Mouse (Mus musculus): ENCODE results near the gene Rpl36-ps4.
A peak's percentile ranks its signal among the peaks of the same experiment; 100 is the strongest.

The Rpl36-ps4 gene

DNA sequence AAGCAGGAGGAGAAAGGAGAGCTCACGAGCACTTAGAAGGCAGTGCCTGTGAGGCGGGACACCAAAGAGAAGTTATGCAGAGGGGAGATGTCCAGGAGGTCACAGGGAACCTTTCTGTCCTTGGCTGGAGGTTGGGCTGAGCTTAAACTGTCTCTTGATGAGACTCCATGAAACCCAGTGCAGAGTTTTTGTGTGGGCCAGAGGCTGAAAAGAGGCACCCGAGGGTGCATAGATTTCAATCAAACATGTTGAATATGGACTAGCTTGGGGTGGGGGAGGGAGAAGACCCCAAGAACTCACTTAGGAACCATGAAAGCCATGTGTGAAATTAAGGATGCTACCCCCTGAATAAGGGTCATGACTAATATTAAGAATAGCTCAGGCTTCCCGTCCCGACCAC lies at the start of gene Rpl36-ps4:
Gene Rpl36-ps4, plus strand, starts transcription at position 301 of the 400 bp plus-strand sequence.
- DNase-seq (ENCODE audit: low read depth), result no peak

DNA sequence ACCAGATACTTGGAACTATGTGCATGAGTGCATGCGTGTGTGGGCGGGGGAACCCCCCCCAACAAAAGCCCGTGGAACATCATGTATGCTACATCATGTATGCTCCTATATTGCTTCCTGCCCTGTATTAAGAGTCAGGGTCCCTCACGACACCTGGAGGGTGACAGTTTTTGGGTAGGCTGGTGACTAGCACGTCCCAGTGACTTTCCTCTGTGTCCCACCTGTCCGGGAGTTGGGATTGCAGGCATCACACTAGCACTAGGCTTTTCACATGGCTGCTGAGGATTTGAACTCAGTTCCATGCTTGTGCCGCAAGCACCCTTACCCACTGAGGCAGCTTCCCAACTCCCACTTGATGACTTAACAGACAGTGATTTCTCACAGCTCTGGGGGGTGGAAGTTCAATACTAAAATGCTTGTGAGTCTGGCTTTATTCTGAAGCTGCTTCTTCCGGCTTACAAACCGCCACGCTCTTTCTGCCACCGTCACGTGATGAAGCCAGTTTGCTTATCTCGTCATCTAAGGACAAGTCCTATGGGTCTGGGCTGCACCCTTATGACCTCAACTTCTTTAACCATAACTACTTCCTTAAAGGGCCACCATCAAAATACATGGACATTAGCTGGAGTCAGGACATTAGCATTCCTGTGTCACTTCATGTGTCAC lies 49.2 kb upstream of the Rpl36-ps4 start:
- DNase-seq (ENCODE audit: low read depth), result peak; percentile 9

DNA sequence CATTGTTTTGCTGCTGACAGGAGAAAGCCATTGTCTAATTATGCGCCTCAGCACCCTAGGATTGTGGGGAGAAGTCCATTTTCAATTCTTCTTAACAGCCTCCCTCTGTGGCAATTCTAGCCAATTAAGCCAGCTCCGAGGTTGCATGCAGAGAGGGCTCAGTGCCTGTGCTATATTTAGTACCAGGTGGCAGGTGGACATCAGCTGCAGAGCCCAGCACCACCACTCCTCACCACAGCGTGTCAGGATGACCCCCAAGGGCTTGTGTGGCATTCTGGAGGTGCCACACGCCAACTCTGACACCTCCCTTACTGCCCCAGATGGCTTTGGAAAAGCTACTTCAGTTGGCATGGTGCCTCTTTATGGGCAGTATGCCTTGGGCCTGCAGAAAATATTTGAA lies 48.5 kb upstream of the Rpl36-ps4 start:
- no peak for DNase-seq (ENCODE audit: low read depth)

DNA sequence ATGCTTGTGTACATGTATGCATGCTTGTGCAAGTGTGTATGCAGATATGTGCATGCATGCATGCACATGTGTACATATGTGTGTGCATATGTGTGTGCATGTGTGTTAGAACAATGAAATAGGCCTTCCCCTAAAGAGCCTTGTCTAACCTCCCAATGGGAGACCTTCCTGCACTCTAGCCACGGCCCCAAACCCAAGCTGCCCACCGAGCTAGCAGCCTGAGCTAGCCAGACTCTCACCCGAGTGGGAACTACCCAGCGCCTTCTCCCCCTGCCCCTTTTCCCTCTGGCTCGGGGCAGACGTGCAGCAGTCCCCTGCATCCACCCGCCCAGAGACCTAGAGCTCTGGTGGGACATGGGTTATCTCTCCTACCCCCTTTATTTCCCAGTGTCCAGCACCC lies 47.3 kb upstream of the Rpl36-ps4 start:
- DNase-seq (ENCODE audit: low read depth), result no peak

DNA sequence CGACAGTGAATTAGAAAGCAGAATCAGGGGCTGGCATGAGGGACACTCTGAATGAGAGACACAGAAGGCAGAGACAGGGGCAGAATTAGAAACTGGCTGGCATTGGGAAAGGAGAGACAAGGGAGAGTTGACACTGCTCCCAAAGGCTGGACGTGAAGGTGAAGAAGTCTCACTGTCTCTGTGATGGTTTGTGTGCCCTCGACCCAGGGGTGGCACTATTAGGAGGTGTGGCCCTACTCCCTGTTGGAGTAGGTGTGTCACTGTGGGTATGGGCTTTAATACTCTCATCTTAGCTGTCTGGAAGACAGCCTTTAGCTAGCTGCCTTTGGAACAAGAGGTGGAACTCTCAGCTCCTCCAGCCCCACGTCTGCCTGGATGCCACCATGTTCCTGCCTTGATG lies 46.8 kb upstream of the Rpl36-ps4 start:
- DNase-seq (ENCODE audit: low read depth), result no peak

DNA sequence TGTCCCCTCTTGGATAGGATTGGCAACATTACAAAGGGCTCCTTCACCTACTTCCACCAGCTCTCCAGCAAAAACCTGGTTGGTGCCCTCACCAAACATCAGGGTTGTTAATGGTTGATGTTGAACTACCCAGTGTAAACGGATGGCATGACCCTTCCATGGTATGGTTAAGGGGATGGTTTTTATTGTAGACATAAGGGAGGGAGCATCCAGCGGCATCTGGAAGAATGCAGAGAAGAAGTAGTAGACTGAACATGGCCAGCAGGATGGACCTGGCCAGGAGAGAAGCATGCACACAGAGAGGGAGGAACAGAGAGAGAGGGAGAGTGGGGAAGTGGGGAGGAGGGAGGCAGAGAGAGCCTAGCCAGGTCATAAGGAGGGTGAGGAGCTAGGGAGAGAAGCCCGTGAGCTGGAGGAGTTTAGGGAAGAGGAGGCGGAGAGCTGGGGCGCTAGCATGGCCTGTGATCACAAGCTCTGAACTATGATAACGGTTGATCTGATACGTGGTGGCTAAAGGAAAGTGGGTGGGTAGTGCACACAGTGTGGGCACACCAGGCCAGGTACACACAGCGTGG lies 45.3 kb upstream of the Rpl36-ps4 start:
- DNase-seq (ENCODE audit: low read depth), result no peak

DNA sequence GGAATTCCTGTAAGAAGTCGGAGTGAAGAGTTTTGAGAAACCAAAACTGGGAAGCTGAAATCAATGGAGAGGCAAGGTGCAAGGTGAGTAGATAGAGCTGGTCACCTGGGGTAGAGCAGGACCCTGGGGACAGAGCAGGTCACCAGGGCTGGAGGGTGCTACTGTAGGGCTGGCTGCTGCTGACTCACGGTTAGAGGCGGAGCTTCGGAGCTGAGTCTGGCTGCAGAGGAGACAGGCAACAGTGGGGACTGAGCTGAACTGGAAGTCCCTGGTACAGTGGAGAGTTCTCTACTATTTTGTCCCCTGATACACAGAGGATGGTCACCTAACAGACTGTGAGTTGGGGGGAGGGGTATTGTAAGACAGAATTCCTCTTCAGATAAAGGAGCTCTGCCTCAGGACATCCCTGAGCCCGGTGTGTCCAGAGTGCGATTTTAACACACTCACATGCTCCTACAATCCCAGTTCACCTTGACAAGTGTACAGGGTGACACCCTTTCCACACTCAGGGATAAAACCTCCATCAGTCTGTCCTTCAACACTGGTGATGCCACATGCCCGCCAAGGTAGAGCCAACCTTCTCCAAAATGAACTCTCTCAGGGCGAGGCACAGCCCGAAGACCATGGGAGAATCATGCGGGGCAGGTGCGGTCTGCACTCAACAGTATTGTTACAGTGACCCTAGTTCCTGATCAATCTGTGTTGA lies 44.3 kb upstream of the Rpl36-ps4 start:
- DNase-seq (ENCODE audit: low read depth), result no peak

DNA sequence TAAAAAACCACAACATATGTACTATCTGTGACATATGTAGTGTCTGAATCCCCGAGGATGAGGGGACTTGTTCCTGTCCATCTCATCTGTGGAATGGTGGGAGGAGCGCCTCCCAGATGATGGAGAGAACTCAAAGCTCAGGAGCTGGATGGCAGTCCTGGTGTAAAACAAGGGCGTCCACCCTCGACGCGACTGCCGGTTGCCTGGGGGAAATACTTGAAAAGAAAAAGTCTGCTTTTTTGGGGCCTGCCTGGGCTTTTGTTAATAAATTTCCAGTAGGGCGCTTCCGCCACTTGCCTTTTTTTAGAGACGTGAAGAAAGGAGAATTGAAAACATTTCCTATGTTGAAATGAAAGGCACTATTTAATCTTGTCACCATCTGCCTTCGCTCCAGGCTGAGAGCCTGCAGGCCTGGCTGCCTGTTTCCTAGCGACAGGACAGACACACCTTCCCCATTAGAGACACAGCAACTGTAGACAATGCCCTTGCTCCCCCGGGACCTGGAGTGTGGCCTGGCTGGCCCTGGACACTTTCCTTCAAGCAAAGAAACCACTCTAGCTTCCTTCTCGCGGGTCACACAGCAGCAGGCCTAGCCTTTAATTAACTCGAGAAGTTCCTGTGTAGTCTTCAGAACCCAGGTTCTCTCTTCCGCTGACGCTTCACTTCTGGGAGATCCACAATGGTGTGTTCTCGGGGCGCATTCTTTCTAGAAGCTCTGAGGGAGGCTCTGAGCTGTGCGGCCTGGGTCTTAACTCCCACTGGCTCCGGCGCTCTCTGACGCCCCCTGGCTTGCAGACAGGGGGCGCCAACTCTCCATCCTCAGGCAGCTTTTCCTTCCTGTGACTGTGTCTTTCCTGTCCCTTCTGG lies 43.3 kb upstream of the Rpl36-ps4 start:
- DNase-seq (ENCODE audit: low read depth), result peak; percentile 25

DNA sequence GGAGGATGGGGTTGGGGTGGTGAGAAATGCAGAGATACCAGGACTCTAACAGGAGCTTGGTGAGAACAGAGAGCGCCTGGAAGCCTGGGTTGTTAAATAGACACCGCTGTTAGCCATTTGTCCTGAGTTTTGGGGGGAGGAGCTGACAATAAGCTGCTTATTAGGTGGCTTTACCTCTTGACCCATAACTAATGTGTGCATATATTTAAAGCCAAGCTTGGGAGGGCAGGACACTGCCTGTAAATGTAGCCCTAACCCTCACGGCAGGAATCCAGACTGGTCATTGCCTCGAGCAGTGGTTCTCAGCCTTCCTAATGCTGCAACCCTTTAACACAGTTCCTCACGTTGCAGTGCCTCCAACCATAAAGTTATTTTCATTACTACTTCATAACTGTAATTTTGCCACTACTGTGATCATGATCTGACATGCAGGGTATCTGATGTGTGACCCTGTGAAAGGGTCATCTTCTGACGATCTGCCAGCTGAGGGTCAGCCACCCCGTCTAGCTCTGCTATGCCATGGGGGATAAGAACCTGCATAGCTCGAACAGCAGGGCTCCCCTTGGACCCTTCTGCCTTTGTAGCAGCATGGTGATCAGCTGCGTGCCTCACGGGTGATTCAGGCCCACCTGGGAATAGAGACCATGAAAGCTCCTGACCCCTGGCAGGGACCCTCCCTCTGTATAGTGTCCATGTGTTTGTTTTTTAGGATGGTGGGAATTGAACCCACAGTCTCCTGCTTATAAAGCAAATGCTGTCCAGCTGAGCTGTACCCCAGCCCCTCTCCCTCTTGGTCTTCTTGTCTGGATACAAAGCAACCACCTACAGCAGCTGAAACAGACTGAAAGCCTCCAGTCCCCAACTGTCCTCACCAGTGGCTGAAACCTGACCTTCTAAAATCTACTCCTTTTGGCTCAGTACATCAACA lies 42.0 kb upstream of the Rpl36-ps4 start:
- no peak for DNase-seq (ENCODE audit: low read depth)

DNA sequence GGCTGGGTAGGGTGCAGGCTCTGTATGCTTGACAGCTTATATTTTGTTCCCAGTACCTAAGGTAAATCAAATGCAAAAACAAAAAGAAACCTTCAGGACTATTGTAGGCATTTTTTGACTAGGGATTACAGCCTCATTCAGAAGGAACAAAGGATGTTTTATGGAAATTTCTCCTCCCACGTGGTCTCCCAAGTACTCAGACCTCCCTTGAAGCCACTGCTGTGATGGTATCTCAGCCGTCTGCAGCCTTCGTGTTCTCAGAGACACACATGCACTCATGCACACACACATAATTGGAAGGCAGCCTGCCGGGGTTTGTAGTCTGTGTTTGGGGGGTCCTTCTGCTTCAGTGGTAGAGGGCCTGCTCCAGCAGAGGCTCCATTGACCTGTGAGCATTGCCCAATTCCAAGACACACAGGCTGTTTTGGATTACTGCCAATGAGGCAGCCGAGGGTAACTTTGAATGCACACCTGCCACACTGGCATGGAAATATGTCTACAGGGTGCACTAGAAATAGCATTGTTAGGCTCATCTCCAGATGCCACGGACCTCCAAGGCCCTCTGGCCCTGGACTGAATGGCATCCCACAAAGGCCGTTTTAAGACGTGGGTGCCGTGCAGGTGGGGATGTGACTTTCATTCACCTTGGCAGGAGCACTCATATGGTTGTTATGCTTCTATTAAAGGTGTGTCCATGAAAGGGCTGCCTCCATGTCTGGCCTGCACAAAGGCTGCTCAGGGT lies 41.1 kb upstream of the Rpl36-ps4 start:
- DNase-seq (ENCODE audit: low read depth), result no peak

DNA sequence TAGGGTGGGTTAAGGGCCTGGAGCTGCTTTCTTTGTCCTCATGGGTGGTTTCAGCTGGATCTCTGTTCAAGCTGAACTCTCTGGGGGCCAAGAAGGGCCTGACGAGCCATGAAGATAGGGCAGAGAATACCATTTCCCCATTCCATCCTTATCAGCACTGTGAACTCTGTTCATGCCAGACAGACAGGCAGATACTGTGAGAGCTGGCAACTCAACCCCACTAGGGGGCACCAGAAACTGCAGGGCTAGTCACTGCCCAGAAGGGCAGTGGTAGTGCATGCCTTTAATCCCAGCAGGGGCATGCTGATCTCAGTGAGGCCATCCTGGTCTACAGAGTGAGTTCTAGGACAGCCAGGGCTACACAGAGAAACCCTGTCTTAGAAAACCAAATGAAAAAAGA lies 38.2 kb upstream of the Rpl36-ps4 start:
- peak; percentile 47 for DNase-seq (ENCODE audit: low read depth)

DNA sequence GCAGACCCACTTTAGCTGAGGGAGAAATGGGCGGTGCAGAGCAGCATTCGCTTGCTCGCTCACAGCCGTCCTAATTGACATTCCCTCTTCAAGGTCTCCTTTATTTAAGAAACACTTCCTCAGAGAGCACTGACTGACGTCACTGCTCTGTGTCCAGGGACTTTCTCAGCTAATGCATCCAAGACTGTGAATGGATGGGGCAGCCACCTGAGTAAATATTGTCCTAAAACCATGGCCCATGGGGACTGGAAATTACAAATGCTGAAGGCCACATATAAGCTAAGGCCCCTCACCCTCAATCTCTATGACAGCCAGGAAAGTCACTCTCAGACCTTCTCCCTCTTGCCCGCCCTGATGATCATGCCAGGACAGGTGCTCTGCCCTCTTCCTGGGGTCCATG lies 23.6 kb upstream of the Rpl36-ps4 start:
- DNase-seq (ENCODE audit: low read depth), result no peak

DNA sequence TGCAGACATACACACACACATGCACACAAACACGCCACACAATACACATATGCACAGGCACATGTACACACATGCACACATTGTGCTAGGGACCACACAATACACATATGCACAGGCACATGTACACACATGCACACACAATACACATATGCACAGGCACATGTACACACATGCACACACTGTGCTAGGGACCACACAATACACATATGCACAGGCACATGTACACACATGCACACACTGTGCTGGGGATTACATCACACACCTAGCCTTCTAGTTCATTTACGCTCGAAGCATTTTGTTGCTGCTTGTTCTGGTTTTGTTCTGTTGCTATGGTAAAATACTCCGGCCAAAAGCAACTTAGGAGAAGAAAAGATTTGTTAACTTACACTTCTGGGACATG lies 20.1 kb upstream of the Rpl36-ps4 start:
- no peak for DNase-seq (ENCODE audit: low read depth)

DNA sequence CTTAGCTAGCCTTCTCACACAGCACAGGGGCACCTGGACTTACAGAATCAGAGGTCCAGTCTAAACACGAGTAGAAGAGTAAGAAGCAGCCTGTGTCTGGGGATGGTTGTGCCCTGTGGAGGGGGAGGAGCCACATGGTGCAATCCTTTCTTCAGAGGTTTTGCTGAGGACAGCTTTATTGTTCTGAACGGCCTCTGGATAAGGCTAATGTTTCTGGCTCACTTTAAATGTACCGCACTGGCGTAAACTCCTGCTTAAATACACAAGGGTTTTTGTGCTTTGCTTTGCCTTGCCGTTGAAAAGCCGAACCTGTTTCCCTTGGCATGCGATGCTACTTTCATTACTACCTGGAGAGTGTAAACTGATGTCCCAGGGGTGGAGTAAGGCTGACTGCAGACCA lies 19.6 kb upstream of the Rpl36-ps4 start:
- no peak for DNase-seq (ENCODE audit: low read depth)

DNA sequence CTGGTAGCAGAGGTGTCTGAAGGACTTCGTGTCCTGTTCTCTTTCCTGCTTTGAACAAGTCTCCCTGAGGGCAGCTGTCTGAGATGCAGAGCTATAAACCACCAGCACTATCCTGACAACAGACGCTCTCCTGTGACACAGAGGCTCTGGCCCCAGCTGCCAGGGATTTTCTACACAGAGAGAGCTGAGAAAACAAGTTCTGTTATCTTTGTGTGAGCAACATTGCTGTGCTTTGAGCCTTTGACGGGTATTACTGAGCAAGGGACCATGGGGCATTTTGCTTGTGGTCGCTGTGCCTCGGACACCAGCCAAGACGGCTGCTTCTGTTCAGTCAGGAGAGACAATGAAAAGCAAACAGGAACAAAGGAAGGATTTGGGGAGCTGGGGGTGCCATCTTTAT lies 17.6 kb upstream of the Rpl36-ps4 start:
- no peak for DNase-seq (ENCODE audit: low read depth)

DNA sequence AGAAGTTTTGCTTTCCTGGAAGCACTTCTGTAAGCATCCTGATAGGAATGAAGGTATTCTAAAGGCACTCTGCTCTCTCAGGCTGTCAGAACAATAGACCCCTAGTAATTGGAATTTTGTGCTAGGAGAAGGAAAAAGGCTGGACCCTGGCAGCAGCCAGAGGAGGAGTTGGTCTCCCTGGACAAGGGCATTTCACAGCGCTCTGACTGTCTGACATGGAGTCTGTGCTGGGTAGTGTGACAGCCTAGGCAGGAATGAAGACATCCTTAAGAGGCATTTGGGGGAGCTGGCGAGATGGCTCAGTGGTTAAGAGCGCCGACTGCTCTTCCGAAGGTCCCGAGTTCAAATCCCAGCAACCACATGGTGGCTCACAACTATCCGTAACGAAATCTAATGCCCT lies 17.1 kb upstream of the Rpl36-ps4 start:
- no peak for DNase-seq (ENCODE audit: low read depth)

DNA sequence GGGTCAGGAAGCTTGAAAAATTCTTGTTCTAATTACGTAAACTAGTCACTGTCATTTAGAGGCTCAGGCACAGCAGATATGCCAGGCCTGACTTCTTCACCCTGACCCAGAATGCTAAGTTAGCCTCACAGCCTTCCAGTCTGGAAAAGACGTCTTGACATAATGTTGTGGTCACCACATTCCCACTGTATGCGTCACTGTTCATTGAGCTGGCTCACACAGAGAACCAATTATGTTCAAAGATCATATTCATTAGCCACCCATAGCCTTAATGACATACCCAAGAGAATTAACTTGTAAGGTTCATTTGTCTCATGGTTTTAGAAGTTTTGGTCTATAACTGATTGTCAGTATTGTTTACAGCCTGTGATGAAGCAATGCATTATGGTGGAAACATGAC lies 5.4 kb upstream of the Rpl36-ps4 start:
- no peak for DNase-seq (ENCODE audit: low read depth)

DNA sequence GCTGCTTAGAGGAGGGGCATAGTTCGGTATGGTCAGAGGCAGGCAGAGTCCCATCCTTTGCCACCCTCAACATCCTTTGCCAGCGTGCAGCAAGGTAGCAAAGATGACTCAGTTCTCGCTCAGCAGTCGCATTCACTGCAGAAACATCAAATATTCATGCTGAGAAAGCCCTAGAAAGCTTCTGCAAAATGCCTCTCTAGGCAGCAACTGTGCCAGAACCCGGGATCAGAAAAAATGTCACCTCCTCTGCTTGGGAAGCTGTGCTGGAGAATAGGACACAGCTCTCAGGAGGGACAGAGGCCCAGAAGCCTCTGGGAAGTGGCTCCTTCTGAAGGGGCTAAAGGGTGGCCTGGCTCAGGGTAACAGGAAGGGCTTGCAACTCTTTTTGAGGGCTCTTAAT lies 2.7 kb upstream of the Rpl36-ps4 start:
- DNase-seq (ENCODE audit: low read depth), result no peak

DNA sequence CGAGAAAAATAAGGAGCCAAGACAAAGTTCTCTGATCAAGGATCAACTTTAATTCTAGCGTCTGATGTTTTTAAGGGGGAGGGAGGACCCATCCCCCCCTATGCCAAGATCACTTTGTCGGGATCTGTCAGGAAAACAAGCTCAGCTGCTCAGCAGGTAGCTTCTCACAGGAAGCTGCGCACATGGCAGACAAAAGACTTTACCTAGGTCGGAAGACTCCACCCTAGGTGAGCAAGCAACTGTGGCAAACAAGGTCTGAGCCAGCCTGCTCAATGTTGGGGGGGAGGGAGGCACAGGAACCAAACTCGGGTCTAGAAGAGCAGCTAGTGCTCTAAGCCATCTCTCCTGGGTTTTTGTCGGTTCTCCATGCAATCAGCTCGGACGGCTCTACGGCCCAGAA lies 13.5 kb downstream of the Rpl36-ps4 start:
- no peak for DNase-seq (ENCODE audit: low read depth)

DNA sequence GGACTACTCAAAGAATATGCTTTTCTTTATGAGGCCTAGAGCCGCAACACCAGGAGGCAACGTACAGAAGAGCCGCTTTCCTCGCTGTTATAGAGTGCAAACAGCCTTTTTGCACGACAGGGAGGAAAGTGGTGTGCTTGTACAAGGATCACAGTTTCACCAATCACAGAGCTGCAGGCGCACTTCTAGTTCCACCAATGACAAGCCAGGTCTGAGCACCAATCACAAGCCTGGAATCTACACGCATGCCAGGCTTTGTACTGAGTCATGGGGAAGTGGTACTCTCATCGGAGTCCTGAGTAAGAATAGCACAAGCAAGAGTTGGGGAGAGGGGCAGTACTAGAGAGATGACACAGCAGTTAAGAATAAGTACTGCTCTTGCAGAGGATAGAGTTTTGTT lies 14.0 kb downstream of the Rpl36-ps4 start:
- DNase-seq (ENCODE audit: low read depth), result no peak

DNA sequence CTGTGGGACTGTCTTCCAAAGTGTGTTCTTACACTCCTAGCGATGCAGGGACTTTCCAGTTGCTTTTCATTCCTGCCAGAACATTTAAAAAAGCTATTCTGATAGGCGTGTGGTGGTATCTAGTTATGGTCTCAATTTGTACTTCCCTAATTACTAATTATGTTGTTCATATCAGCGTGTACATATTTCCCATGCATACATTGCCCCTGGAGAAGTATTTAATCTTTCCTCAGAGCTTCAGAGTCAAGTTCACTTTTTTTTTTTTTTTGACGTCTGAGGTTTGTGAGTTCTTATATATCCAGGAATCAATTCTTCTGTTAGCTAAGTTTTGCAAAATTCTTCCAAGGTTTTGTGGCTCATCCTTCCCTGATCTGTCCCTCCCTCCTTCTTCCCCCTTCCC lies 15.4 kb downstream of the Rpl36-ps4 start:
- DNase-seq (ENCODE audit: low read depth), result no peak

Data from induced T-regulatory cell, adult 2 months (primary cell).